Comparison of ENCODE assay signal across 23 mouse cellular contexts in the genomic region with DNA sequence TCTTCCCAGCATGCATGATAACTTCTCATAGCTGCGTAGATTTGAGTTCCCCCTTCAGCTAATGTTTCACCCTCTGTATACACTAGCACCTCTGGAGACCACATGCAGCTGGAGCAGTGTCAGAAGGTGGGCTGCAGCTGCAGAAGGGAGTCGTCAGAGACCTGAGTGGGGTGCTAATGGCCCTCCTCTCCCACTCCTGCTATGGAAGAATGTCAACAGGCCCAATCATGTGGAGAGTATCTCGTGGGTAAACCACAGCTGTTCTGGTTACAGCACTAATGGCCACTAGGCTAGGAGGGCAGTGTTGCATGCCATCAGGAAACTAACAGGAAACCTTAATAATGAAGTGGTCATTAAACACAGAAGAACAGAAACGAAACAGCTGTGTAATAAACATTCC.
DNase-seq lines count a peak whose midpoint lies in the region; ATAC-seq and TF ChIP-seq lines count a peak whose summit lies in the region.
"Had no signal": no experiment of that assay in that cellular context is flagged by ENCODE, and none has a peak within 500 bp of the region (broad histone marks: within the 10 kb centered on the region; RNA-seq: fewer than 3 reads in every experiment).

No protein-coding gene starts in this region.

- intact Hi-C loops in heart, postnatal 10 days (cut with DNase I) = no loop called here

- no peak overlapping the region for H3K4me3 ChIP-seq in embryonic facial prominence, embryonic 12.5 days
- no peak overlapping the region for H3K4me3 ChIP-seq in limb, embryonic 14.5 days (replicated peaks; ENCODE audit: low read length)
- H3K4me3 ChIP-seq: gastrocnemius, adult 2 months; heart, adult 2 months; heart, embryonic 15.5 days; hindbrain, embryonic 10.5 days; layer of hippocampus, adult 2 months; limb, embryonic 15.5 days had no signal

- no peak for TF ChIP-seq POLR2A in limb, embryonic 14.5 days (IDR thresholded peaks at IDR 0.05; ENCODE audit: borderline replicate concordance, extremely low read depth, insufficient read depth, insufficient read length)

- 0 out of 2 replicates have a peak, but pooled peaks have one; percentile 64 for ATAC-seq in embryonic facial prominence, embryonic 12.5 days (ENCODE audit: insufficient number of reproducible peaks, insufficient read depth, low FRiP score, low TSS enrichment)
- peak; percentile 35; the same call in 1 of the 2 replicates for ATAC-seq in limb, embryonic 14.5 days (ENCODE audit: low FRiP score, low read depth)
- no peak for ATAC-seq in megakaryocyte progenitor cell, adult 5-6 weeks (replicated peaks; ENCODE audit: poor library complexity)
- ATAC-seq: forebrain, postnatal 0 days; inflammation-experienced regulatory T-cells, adult 6 months had no signal

- H3K27me3 ChIP-seq in embryonic facial prominence, embryonic 12.5 days = no peaks in the 10 kb centered on the region
- H3K27me3 ChIP-seq in limb, embryonic 14.5 days (ENCODE audit: control insufficient read depth, insufficient read depth, low read length) = no peaks in the 10 kb centered on the region
- H3K27me3 ChIP-seq: CH12.LX; heart, embryonic 15.5 days; limb, embryonic 15.5 days had no signal

- DNase-seq in heart, adult 11 months = peak; percentile 77
- no peak for DNase-seq in heart, postnatal 10 days
- peak; percentile 52 to 53 for DNase-seq in kidney, postnatal 4 days
- no peak for DNase-seq in kidney, adult 8-10 months
- DNase-seq in limb, embryonic 14.5 days (ENCODE audit: low spot score) = no peak
- DNase-seq: adrenal gland, adult 2 months; cerebellum, postnatal 10 days; embryo, embryonic 11 days; forebrain, postnatal 0 days; gastrocnemius, adult 2 months; heart, adult 2 months; lung, postnatal 4 days; right cerebral cortex, postnatal 25 days; thymus, postnatal 25 days had no signal

- no peak overlapping the region for H3K9ac ChIP-seq in embryonic facial prominence, embryonic 12.5 days
- H3K9ac ChIP-seq in limb, embryonic 14.5 days (ENCODE audit: low read depth, low read length, severe bottlenecking) = no peak overlapping the region
- H3K9ac ChIP-seq: forebrain, postnatal 0 days; heart, embryonic 15.5 days; limb, embryonic 15.5 days had no signal

- no peaks in the 10 kb centered on the region for H3K9me3 ChIP-seq in embryonic facial prominence, embryonic 12.5 days
- no peaks in the 10 kb centered on the region for H3K9me3 ChIP-seq in limb, embryonic 14.5 days (ENCODE audit: control insufficient read depth, low read length)
- H3K9me3 ChIP-seq: heart, embryonic 15.5 days; hindbrain, embryonic 10.5 days; limb, embryonic 15.5 days had no signal

- WGBS in embryonic facial prominence, embryonic 12.5 days = 47% methylated on average over 4 of the region's 4 CpGs
- WGBS in limb, embryonic 14.5 days = 14% methylated on average over 4 of the region's 4 CpGs

- H3K4me2 ChIP-seq in embryonic facial prominence, embryonic 12.5 days (replicated peaks) = no peak overlapping the region
- no peak overlapping the region for H3K4me2 ChIP-seq in limb, embryonic 14.5 days (replicated peaks; ENCODE audit: low read depth, low read length, severe bottlenecking)
- H3K4me2 ChIP-seq: heart, embryonic 15.5 days; limb, embryonic 15.5 days; midbrain, embryonic 11.5 days had no signal

- no peaks in the 10 kb centered on the region for H3K36me3 ChIP-seq in embryonic facial prominence, embryonic 12.5 days
- no peaks in the 10 kb centered on the region for H3K36me3 ChIP-seq in limb, embryonic 14.5 days (ENCODE audit: control insufficient read depth, insufficient read depth, low read length)
- H3K36me3 ChIP-seq: heart, embryonic 15.5 days; hindbrain, embryonic 10.5 days; limb, embryonic 15.5 days had no signal

- H3K4me1 ChIP-seq in embryonic facial prominence, embryonic 12.5 days = no peaks in the 10 kb centered on the region
- no peaks in the 10 kb centered on the region for H3K4me1 ChIP-seq in limb, embryonic 14.5 days (ENCODE audit: control insufficient read depth, insufficient read depth, low read length)
- H3K4me1 ChIP-seq: heart, embryonic 15.5 days; hindbrain, embryonic 10.5 days; limb, embryonic 15.5 days had no signal

- no peak overlapping the region for H3K27ac ChIP-seq in embryonic facial prominence, embryonic 12.5 days
- H3K27ac ChIP-seq in limb, embryonic 14.5 days (replicated peaks; ENCODE audit: low read depth, low read length) = no peak overlapping the region
- H3K27ac ChIP-seq: gastrocnemius, adult 2 months; heart, adult 2 months; heart, embryonic 15.5 days; hindbrain, embryonic 10.5 days; layer of hippocampus, adult 2 months; limb, embryonic 15.5 days had no signal

Comparison
In these comparisons a context has a peak if more than half of its experiments do, and no peak if none do; other contexts are left out.
1. DNase-seq: peak in heart, adult 11 months (single experiment) and kidney, postnatal 4 days (2 of 2); none in heart, postnatal 10 days (0 of 2), kidney, adult 8-10 months (0 of 2) and limb, embryonic 14.5 days (single experiment).